Mouse (Mus musculus) cortical plate, adult 2 months (tissue): ENCODE measurements at regions not wholly inside any gene's neighbourhood (a gene's known extent, or its start where the extent isn't known, plus 50 kb on each side); places are given as distances from the start of the nearest gene placed in this dataset.

Source experiments
- CTCF ChIP-seq: fragments of 200-500 bp; IDR thresholded peaks from 2 replicates; pipeline ENCODE4 v1.5.1; 2011; ENCODE audit warnings: mild to moderate bottlenecking, control low read depth, low read length; ENCODE audit not compliant: insufficient read depth; ENCODE audit errors: extremely low read depth
- POLR2A ChIP-seq: fragments of 200-500 bp; IDR thresholded peaks from 2 replicates; pipeline ENCODE4 v1.6.1; 2011; ENCODE audit warnings: mild to moderate bottlenecking, low read length, control low read depth; ENCODE audit not compliant: insufficient read depth; ENCODE audit errors: extremely low read depth

GRCm38 (mm10) chr5:102123285-102123684, 53.6 kb upstream of the Wdfy3 start:
- no peak for TF ChIP-seq POLR2A
- no peak for TF ChIP-seq CTCF
